Mouse (Mus musculus) urinary bladder, postnatal 14 days (tissue): ENCODE measurements around the gene Hlcs.

Source experiments
- DNase-seq: peaks from one replicate; pipeline ENCODE4 v3.0.0; 2021; ENCODE audit warnings: low spot score

Gene Hlcs

GRCm38 (mm10) chr16:94205528-94206484, 107.6 kb downstream of the Hlcs start:
- DNase-seq = no peak

- DNase-seq = no peak
These were observed 112.0 kb downstream of the Hlcs start for GRCm38 (mm10) chr16:94201387-94201786.

GRCm38 (mm10) chr16:94195913-94196312, 117.5 kb downstream of the Hlcs start:
- DNase-seq = no peak

DNA sequence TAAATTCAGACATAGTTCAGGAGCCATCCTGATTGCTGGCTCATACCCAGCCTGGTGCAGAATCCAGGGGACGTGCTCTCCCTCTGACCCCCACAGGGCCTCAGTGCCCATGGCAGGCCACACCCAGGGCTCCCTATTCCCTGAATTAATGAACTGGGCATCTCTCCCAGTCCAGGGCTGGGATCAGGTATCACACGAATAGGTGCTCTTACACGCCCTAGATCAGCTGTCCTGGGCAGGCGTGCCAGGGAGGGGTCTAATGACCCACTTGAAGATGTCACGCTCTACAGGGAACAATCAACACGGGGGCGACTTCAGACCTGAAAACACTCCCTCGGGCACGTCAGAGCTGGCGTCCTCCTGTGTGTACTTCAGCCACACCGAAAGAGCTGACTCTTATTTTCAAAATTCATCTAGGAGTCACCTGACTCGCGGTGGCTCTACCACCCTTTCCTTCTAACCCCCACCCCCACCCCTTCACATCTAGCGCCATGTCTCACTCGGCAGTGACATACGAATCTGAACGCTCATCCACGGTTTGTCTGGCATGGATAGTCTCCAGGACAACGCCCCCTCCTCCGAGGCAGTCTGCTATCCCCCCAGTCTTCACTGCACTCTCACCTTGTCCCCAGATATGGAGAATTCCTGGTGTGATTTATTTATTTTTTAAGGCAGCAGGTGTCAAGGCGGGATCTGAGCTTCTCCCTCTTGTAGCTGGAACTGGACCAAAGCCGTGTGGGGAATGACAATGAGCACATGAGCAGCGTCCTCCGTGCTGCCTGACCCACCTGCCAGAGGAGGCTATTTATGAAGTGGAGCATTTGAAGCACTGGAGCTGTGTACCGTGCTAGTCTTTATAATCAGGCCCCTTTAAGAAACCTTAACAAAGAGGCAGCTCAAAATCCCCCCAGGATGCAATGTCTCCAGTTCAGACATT, 121.7 kb downstream of the Hlcs start:
- no peak for DNase-seq

- no peak for DNase-seq
These were observed 123.1 kb downstream of the Hlcs start for GRCm38 (mm10) chr16:94190256-94190655.

- DNase-seq = no peak
These were observed 126.8 kb downstream of the Hlcs start for GRCm38 (mm10) chr16:94186526-94186925.

DNA sequence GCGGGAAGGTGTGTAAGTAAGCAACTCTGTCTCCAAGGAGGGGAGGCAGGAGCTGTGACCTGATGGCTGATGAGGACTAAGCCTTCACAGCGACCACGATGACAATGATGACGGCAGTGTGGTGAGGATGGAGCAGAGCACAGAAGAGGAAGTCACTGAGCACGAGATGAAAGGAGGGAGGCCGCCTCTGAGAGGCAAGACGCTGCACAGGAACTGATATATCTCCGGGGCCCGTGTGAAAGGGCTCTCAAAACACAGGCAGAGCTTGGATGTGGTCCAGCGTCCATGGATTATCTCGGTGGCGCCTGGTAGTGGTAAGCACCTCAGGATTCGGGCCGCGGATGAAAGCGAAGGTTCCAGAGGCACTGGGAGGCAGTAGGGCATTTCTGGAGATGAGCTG, 127.9 kb downstream of the Hlcs start:
- no peak for DNase-seq

DNA sequence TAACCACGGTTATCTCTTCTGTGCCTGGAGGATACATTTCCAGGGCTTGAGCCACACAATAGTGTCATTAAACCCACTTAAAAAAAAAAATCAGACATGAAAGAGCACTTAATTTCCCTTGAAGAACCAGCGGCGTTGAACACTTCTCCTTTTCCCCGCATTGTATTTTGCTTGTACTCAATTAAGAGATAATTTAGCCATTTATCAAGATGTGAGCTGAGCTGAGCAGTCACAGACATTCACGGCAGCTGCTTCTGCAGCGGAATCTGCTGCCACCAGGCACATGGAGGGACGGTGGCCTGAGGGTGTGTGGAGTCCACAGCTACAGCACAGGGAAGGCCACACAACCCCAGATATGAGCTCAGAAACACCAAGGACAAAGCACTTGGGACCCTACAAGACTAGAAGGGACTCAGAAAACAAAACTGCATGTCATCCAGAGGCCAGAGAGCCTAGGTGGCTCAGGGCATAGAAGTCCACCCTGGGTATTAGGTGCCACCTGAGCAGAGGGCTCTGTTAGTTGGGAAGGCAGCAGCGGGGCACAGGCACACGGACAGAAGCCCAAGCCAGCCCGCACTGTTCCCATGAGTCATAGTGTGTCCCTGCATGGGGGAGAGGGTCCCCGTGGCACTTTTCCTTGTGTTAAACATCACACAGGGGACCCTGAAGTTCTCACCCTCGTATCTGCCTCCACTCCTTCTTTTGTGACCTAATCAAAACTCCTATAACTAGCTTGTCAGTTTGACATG, 133.1 kb downstream of the Hlcs start:
- DNase-seq = no peak

GRCm38 (mm10) chr16:94179341-94180121, 133.8 kb downstream of the Hlcs start:
- no peak for DNase-seq

GRCm38 (mm10) chr16:94178441-94179220, 134.7 kb downstream of the Hlcs start:
- no peak for DNase-seq

GRCm38 (mm10) chr16:94176997-94177857, 136.1 kb downstream of the Hlcs start:
- no peak for DNase-seq

- no peak for DNase-seq
These were observed 137.9 kb downstream of the Hlcs start for GRCm38 (mm10) chr16:94175366-94175986.

GRCm38 (mm10) chr16:94173361-94173760, 140.0 kb downstream of the Hlcs start:
- no peak for DNase-seq

- no peak for DNase-seq
These were observed 143.2 kb downstream of the Hlcs start for GRCm38 (mm10) chr16:94170218-94170617.

DNA sequence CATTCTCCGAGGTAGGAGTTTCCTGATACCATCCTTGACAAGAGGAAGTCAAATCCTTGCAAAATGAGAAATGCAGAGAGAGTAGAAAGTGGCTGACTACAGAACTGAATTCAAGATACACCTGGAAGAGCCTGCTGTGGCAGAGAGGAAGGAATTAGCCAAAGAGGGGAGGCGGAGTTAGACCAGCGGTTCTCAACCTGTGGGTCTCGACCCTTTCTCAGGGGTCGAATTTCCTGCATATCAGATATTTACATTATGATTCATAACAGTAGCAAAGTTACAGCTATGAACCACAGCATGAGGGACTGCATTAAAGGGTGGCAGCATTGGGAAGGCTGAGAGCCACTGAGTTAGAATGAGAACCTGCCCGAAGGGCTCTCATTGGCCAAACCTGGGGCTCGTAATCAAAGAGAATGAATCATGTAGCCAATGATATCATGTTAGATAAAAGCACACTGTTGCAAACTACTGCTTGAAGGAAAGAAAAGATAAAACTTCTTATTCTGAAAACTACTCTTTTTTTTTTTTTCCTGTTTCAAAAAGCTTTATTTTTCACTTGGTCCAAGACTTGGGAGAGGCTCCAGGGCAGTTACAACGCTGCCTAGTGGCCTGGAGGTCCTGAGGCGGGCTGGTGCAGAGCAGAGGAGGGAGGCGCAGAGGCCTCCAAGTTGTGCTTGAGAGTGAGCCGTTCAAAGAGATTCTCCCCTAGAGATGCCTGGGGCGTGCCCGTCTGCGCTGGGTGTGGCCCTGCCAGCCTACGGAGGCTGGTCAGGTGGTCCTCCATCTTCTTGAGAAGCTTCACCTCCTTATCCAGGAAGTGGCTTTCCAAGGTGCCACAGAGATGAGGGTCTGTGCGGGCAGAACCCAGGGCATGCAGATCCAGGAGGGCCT, 144.5 kb downstream of the Hlcs start:
- DNase-seq = no peak

DNA sequence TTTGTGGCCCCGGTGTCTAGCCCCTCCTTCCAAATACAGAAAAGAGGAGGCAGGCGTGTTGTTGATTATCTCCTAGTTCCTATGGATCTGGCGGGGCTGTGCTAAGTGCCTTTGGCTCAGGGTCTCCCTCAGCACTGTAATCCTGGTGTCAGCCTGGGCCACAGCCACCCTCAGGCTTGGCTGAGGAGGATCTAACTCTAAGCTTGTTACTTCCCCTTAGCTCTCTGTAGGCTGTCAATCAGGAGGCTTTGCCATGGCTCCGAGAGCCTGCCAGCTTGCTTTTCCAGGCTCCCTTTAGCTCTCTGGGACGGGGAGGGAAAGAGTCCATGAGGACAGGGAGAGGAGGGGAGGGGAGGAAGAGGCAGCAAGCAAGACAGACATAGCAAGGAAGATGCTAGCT, 148.4 kb downstream of the Hlcs start:
- DNase-seq = no peak

GRCm38 (mm10) chr16:94164236-94164635, 149.1 kb downstream of the Hlcs start:
- no peak for DNase-seq

DNA sequence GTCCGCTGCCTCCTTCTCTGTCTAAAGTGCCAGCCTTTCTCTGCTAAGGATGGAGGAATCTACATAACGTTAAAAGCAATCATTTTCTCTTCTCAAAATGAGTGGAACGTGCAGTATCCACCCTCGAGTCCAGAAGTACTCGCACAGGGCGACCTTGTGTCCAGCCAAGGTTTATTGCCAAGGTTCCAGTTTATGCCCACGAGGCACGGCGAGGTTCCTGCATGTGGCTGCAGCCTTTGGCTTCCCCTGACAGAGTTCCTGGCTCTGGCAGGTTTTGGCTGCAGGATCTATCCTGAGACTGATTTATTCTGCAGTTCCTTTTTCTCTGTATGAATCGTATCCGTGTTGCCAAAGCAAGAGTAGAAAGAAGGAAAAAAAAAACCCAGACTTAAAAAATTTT, 150.3 kb downstream of the Hlcs start:
- no peak for DNase-seq
